Mouse (Mus musculus) urinary bladder, adult 18-20 months (tissue): ENCODE measurements around the gene Sorbs1.

Source experiments
- DNase-seq, 2 experiments: peaks; one replicate each; pipeline ENCODE4 v3.0.0; 2022; ENCODE audit warnings: low spot score in 2 of 2, mixed read lengths in 2 of 2

Gene Sorbs1

DNA sequence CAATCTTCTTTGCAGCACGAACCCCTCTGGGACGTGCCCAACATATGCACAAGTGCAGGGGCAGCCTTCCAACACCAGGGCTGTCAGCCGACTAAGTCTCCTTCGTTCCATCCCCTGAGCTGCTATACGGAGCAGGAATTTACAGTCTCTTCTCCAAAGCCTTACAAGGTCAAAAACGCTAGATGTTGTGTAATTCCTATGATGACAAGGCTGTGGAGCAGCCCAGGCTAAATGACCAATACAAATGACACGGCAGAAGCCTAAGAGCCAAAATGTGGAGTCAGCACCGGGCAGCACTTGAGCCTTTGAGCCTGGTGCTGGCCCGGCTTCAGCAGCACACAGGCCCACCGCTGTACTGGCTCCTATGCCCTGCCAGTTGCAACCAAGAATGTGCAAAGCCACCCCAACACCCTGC lies 35.4 kb downstream of the Sorbs1 start:
- peak in 1 of 2 experiments; percentile 23 for DNase-seq

DNA sequence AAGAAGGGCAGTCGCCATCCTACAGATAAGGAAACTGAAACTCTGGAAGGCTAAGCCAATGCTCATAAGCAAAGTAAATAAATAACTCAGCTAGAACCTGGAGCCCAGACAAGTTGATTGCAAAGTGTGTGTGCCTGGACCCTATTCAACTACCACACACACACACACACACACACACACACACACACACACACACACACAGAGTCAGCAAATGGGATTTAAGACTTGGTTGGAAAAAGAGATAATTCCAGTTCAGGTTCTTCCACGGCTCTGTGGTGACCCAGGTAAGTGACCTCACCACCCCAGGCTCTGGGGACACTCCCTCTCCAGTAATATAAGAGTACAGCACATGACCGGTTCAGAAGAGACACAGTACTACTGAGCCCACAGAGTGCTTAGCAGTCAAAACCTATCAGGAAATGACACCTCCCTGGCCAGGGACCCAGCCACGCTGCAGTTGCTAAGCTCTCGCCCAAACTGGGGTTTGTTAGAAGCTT lies 36.1 kb downstream of the Sorbs1 start:
- peak in 1 of 2 experiments; percentile 44 for DNase-seq

DNA sequence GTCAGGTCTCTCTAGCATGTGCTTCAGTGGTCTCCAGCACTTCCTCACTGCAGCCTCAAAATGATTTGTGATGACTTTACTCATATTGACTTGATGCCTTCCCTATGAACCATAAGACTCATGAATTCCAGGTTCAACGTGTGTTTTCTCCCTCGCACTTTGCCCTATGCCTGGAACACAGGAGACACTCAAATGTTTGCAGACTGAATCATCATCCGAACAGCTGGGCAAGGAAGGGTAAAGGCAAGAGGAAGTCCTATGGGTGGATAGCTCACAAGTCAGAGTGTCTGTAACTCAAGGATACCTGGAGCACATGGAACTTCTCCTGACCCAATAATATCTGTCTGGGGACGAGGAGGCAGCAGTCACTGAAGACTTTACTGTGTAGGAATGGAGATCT lies 37.1 kb downstream of the Sorbs1 start:
- DNase-seq = no peak

DNA sequence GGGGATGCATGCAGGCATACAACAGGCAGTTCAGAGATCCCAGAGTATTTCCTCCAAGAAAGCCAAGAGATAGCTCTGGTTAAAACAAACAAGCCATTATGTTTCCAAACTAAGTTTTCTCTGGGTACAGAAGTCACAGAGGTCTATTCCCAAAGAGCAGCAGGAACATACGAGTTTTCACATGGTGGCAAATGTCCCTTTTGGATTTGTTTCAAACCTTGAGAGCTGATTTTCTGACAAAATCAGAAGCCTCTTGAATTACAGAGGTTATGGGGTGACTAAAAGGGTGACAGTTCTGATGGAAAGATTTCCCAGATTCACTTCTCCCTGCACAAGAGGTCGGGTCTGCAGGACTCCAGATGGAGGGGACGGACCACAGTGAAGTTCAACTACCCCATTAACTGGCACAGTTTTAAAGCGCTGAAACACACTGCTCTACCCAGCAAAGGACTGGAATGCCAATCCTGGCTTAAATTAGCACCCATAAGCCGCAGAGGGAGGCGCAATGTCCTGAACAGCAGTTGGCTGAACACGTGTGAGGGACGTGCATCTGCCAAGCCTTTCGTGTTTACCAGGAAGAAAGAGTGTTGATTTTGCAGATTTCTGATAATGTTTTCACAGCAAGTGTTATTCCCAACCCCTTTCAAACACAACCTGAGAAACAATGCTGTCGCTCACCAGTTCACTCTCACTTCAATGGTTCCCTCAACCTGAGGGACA lies 41.9 kb downstream of the Sorbs1 start:
- DNase-seq = no peak

DNA sequence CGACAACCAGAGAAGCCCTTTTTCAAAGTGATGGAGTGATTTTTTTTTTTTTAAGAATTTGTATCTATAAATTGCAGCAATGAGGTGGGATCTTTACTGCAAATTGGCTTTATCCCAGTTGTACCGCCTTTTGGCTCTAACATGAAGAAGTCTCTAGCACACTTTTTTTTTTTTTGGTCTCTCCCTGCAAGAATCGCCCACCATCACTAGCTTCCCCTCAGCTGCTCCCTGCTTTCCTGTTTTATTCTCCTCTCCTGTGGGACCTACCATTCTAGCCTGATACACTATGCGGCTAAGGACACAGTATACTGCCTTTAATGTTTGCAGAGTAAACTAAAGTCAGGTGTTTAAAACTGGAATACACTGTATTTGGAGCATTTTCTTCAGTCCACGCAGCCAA lies 43.8 kb downstream of the Sorbs1 start:
- no peak for DNase-seq

DNA sequence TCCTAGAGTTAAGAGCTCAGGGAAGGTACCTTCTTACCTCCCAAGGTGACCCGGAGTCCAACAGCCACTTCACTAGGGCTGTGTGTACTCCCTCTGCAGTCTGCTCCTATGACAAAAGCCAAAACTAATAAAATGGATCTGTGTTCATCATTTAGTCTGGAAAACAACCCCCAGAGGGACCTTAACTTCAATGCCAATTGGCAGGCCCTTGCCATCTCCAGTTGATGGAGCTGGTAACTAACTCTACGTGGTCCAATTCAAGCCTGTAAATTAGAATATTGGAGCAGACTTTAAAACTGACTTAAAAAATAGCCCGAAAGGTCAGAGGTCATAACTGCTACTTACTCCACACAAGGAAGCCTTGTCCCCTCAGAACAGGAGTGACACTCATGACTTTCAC lies 45.3 kb downstream of the Sorbs1 start:
- no peak for DNase-seq

DNA sequence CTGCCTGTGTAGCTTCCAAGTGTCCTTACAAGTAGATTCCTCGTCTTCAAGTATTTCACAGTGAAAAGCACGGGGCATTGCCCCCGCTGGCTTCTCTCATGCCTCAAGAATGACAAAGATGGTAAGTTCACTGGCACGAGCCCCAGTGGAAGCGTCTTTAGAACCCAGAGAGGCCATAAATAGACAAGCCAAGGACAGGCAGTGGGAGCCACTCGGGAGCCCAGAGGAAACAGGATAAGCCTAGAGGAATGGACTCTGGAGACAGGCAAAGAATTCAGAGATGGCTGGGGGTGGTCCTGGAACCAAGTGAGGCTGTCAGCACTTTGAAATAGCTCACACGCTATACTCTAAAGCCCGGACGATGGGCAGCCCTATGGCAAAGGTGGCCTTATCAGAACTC lies 45.8 kb downstream of the Sorbs1 start:
- DNase-seq = no peak

DNA sequence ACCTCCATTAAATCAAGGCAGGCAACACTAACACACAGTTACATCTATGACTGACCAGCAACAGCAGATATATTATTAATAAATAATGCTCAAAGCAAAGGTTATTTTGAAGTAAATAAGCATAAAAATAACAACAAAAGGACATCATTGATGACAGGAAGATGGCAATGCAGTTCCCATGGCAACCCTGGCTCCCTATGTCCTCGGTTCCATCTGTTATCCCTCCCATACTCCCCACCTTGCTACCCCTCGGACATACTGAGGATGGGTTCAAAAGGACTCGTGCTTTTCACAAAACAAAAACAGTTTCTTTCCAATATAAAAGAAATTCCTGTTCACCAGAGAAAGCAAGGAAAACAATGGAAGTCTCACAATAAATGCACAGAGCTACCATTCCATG lies 48.2 kb downstream of the Sorbs1 start:
- DNase-seq = no peak

DNA sequence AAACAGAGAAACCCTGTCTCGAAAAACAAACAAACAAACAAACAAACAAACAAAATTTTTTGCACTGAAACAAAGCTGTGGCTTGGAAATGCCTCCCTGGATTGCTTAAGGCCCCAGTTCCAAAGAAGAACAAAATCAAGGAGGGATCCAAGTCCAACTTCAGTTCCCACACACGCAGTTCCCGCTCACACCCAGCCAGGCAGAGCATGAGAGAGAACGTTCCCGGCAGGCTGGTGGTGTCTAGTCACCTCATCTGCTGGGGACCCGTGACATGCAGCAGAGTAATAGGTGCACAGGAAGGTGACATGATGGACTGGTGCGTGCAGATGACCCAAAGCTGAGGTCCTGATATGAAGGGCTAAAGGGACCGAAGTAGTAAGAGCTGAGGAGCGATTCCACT lies 49.2 kb downstream of the Sorbs1 start:
- no peak for DNase-seq

DNA sequence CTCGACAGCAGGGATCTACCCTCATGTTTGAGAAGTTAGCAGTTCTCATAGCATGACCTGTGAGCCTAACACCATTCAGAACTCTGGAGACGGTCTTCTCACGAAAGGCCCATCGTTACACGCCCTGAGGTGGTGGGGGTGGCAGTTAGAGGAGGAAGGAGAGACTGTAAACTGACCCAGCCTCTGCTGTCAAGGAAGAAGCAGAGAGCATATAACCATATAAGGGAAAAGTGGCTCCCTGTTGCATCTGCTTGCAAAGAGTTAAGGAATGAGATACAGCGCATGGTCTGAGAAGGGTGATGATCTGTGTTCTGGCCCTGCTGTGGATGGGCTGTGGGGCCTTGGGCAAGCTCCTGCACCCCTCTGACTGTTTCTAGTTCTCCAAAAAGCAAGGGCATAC lies 50.7 kb downstream of the Sorbs1 start:
- no peak for DNase-seq

DNA sequence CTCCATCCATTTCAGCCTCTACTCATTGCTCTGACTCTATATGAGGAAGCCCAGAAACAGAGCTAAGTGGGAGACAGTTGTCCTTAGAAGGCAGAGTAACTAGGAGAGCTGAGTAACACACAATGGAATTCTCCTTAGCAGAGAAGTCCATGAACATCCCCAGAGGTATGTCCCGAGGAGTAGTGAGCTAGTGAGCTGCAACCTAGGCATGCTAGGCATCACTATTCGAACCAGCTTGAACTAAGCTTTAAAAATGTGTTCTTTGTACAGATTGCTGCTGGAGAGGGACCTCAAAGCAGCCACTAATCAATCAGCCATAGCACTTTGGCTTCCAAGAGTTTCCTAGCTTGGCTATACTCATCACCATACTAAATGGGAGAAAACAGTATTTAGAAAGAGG lies 51.1 kb downstream of the Sorbs1 start:
- DNase-seq = no peak

DNA sequence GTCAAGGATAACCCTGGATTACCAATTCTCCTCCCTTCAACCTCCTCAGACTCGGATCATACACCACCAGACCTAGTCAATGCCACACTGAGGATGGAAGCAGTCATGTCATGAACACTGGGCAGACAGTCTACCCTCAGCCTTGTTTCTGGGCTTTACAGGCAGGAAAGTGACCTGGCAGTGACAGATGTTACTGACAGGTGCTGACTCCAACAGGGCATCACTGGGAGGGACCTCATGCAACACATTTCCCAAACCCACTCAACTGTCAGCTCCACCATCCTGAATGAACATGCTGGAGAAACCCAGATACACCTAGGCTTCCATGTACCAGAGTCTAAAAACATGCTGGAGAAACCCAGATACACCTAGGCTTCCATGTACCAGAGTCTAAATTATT lies 51.9 kb downstream of the Sorbs1 start:
- no peak for DNase-seq

DNA sequence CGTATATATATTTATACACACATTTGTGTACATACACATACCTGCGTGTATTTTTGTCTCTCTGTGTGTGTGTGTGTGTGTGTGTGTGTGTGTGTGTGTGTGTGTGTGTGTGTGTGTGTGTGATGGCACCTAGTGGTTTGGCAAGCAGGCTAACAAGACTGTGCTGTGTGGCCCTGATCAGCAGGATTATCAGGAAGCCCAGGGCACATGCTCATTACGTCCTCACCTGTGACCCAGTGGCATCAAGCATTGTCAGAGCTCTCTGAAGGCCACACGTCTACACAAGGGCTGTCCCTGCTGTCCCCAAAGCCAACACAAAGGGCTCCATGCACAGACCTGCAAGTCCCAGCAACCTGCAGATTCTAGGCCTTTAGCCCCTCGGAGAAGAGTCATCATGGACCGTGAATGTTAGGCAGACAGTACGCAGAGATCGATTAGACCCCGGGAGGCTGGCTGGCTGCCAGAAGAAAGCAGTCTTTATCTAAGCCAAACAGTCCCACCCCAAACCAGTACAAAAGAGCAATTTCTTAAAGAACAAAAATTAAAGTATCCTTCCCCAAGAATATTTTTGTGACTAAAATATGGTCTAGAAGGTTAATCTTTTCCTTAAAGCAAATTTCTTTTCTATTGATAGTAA lies 52.6 kb downstream of the Sorbs1 start:
- no peak for DNase-seq

DNA sequence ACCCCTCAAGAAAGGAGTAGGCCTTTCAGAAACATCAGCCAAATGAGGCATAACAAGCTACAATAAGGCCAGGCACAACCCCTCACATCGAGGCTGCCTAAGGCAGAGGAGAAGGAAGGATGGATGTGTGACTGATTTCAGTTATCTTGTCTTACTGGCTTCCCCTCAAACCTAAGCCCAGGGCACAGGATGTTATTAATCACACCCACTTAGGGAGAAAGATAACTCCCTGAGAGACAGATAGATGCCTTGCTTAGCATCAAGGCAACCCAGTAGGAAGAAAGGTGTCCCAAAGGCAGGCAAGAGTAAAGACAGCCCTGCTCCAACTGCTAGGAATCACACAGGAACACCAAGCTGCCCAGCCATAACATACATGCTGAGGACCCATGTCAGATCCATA lies 54.2 kb downstream of the Sorbs1 start:
- DNase-seq = no peak

DNA sequence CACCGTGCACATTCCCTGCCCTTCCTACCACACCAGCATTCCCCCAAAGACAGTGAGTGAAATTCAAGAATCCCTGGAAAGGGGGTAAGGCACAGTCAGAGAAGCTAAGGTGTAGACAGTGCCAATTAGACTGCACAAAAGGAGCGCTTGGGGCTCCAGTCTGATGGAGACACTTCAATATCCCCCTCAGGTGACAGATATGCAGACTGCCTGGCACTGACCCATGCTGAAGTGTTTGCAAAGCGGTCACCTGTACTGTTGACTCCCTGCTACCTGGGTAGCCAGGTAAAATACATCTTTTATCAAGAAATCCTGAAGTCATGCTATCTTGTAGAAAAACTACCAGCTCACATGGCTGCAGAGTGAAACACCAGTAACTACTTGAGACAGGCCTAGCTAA lies 54.8 kb downstream of the Sorbs1 start:
- no peak for DNase-seq

DNA sequence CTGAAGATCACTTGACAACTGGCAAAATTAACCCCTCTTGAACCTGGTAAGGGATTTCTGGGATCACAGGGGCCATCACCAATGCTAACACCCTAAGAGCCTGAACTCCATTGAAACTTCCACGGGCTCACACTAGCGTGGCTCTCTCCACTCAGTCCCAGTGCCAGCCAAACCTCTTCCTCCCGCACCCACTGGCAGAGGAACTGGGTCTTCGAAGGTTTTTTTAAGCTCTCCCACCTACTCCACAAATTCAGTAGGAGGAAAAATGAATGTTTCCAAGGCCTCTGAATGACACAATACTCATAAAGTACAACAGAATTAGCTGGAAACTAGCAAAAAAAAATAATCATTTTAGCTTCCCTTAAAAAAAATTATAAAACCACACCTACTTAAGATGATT lies 58.3 kb downstream of the Sorbs1 start:
- no peak for DNase-seq

DNA sequence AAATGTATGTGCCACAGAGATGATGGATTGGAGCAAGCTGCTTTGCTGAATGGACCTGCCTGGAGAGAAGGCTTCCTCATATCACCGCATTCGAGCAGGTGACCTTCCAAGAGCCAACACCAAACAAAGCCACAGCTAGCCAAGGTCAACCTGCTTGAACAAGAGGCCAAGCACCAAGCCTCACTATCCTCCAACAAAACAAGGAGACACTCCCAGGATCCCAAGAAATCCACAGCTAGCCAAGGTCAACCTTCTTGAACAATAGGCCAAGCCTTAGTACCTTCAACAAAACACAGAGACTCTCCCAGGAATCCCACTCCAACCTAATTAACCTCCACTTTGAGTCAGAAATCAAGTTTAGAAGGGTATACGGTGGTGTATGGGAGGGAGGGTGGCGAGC lies 59.5 kb downstream of the Sorbs1 start:
- no peak for DNase-seq

DNA sequence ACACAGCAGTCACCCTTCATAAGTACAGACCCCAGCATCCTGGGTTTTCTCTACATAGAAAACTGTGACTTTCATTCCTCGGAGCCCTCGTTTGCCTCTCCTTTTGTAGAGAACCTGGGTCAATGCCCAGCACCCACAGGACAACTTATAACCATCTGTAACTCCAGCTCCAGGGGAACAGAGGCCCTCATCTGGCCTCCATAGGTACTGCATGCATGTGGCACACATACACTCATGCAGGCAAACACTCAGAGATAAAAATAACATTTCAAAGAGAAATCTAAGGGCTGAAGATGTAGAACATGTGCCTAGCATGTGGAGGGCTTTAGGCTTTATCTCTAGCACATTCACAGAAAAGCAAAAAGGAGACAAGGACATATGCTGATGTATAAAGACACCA lies 61.4 kb downstream of the Sorbs1 start:
- DNase-seq = no peak

DNA sequence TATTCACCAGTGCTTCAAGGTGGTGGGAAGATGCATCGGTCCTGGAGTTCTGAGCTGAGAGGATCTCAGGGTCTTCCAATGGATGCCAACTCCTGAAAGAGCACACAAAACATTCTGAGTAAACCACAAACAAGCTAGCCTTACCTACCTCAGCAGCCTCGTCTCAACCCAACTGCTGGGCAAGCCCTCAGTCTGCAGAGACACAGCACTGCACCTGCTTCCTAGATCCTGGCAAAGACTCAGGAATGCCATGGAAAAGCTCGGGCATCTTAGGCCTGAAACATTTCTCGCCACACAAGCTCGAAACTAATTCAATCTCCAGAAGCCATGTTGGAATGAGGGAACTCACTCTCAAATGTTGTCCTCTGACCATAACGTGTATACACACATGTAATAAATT lies 62.3 kb downstream of the Sorbs1 start:
- DNase-seq = no peak

DNA sequence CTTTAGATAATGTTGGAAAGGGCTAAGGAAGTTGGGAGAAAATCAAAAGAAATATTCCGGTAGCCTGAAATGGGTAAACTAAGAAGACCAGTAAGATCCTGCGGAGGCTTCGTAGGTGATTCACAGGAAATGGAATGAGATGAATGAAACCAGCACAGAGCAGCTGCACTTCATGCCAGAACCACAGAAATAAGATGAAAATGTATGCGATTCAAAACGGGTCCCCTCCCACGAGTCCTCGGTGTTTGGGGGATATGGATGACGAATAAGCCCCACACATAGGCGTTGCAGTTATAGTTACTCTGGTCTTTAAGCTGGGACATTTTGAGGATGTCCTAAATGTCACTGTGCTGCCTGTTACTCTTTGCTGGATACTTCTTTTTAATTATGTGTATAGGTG lies 67.1 kb downstream of the Sorbs1 start:
- no peak for DNase-seq

DNA sequence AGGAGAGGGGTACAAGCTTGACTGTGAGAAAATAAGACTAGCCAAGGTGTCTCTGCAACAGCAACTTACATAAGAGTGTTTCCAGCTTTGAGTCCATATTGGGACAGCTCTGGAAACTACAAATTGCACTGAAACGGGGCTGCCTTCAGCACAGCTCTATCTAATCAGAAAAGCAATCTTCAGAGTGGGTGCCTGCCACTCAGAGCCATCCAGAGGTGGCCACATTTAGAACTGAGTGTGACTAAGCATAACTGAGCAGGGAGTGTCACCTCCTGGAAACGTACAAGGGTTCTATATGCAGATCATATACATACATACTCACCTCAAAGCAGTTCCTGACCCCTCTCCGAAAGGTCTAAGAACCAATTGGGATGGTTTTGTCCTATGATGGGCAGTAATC lies 71.2 kb downstream of the Sorbs1 start:
- DNase-seq = no peak

DNA sequence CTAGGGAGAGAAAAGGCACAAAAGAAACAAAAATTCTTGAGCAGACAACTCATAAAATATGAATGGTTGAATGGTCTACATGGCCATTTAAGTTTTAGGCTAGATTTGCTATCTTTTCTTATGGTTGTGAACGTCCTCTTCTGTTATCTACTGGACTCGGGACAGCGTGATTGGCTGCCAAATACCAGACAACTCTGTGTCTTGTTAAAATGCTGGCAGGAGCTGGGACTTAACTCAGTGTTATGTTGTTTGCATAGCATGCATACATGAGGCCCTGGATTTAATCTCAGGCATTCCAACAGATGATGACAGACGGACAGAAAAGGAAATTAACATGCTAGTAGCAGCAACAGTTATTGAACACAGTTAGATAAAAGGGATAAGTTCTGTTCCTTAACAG lies 72.6 kb downstream of the Sorbs1 start:
- no peak for DNase-seq

DNA sequence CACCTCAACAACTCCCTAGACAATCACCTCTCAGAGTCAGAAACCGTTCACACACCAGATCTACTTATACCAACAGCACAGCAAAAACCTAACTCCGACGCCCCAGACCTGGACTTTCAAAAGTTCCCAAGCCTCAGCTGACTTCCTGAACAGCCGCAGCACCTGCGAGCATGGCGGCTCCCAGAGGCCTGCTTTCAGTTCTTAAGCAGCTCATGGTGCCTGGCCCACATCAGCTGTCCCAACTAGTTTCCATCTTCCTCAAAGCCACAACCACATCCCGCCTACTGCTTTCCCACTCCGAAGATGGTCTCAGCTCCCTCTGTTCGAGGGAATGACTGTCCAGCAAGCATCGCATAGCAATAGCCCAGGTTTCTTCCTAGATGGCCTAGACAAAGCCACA lies 74.7 kb downstream of the Sorbs1 start:
- no peak for DNase-seq

DNA sequence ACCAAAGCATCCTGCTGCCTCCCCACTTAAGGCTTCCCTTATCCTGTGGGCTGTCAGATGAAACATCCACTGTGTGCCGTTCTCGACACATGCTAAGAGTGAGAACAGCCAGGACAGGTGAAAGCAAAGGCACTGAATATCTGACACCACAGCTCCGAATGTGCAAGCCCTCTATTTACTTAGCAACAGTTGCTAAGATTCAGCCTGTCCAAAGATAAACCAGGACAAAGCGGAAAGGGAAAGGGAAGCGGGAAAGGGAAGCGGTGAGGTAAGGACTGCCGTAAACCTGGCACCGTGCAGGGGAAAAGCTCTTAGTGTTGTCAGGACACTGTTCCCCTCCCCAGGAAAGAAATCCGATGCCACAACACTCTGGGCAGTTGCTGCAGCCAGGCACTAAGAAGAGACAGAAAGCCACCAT lies 75.9 kb downstream of the Sorbs1 start:
- no peak for DNase-seq
